Mouse (Mus musculus): ENCODE data around the gene Gnptg. TPM values are rescaled to one million over a fixed set of nuclear protein-coding genes. Genes with fewer than 3 reads are reported as not detected.

The Gnptg gene
- polyA plus RNA-seq, 1 experiment from 2014 or later, result 110 TPM

Small RNA genes within 50 kb of the gene (microRNA-seq; reads per million reads assigned to microRNA genes)
- 1.4 reads per million for gene Mir3547

Other genes starting within 250 kb of the Gnptg start
- 5.3 and 5.5 TPM in 2 replicates for gene Cramp1l, start 224.3 kb downstream of the Gnptg start, polyA plus RNA-seq (2015; fragmentation: Nextera tagmentation; extraction: Ambion mirVana)
- gene Ift140, start 224.0 kb downstream of the Gnptg start, polyA plus RNA-seq (2015; fragmentation: Nextera tagmentation; extraction: Ambion mirVana), result 15.7 and 18.6 TPM in 2 replicates
- gene Tmem204, start 156.5 kb downstream of the Gnptg start, polyA plus RNA-seq (2015; fragmentation: Nextera tagmentation; extraction: Ambion mirVana), result 11.4 and 13.3 TPM in 2 replicates
- gene Telo2, start 124.2 kb downstream of the Gnptg start, polyA plus RNA-seq (2015; fragmentation: Nextera tagmentation; extraction: Ambion mirVana), result 56.5 and 57.6 TPM in 2 replicates
- gene Ptx4, start 119.4 kb downstream of the Gnptg start, polyA plus RNA-seq (2015; fragmentation: Nextera tagmentation; extraction: Ambion mirVana), result 0.13 TPM in 1 of 2 replicates, not detected in the other
- gene Clcn7, start 106.7 kb downstream of the Gnptg start, polyA plus RNA-seq (2015; fragmentation: Nextera tagmentation; extraction: Ambion mirVana), result 25.1 and 28.7 TPM in 2 replicates
- gene Ccdc154, start 77.7 kb downstream of the Gnptg start, polyA plus RNA-seq (2015; fragmentation: Nextera tagmentation; extraction: Ambion mirVana), result not detected in 2 replicates
- gene Gm38655, start 64.7 kb downstream of the Gnptg start, polyA plus RNA-seq (2015; fragmentation: Nextera tagmentation; extraction: Ambion mirVana), result not detected in 2 replicates
- gene BC003965, start 55.6 kb downstream of the Gnptg start, polyA plus RNA-seq (2015; fragmentation: Nextera tagmentation; extraction: Ambion mirVana), result 31.5 and 31.7 TPM in 2 replicates
- gene Unkl, start 51.7 kb downstream of the Gnptg start, polyA plus RNA-seq (2015; fragmentation: Nextera tagmentation; extraction: Ambion mirVana), result 14.1 and 14.8 TPM in 2 replicates
- 57.8 and 60.2 TPM in 2 replicates for gene Tsr3, start within 50 bp of the Gnptg start, polyA plus RNA-seq (2015; fragmentation: Nextera tagmentation; extraction: Ambion mirVana)
- 9.9 and 10.3 TPM in 2 replicates for gene Baiap3, start 16.2 kb upstream of the Gnptg start, polyA plus RNA-seq (2015; fragmentation: Nextera tagmentation; extraction: Ambion mirVana)
- gene Ube2i, start 34.5 kb upstream of the Gnptg start, polyA plus RNA-seq (2015; fragmentation: Nextera tagmentation; extraction: Ambion mirVana), result 400 and 434 TPM in 2 replicates
- gene Prss34, start 58.3 kb upstream of the Gnptg start, polyA plus RNA-seq (2015; fragmentation: Nextera tagmentation; extraction: Ambion mirVana), result 0.13 and 0.14 TPM in 2 replicates
- not detected in 2 replicates for gene Prss28, start 68.5 kb upstream of the Gnptg start, polyA plus RNA-seq (2015; fragmentation: Nextera tagmentation; extraction: Ambion mirVana)
- not detected in 2 replicates for gene Prss29, start 78.5 kb upstream of the Gnptg start, polyA plus RNA-seq (2015; fragmentation: Nextera tagmentation; extraction: Ambion mirVana)
- gene Tpsab1, start 105.4 kb upstream of the Gnptg start, polyA plus RNA-seq (2015; fragmentation: Nextera tagmentation; extraction: Ambion mirVana), result 0.19 TPM in 1 of 2 replicates, not detected in the other
- 1.2 and 1.8 TPM in 2 replicates for gene Tpsb2, start 126.2 kb upstream of the Gnptg start, polyA plus RNA-seq (2015; fragmentation: Nextera tagmentation; extraction: Ambion mirVana)
- gene Tpsg1, start 129.1 kb upstream of the Gnptg start, polyA plus RNA-seq (2015; fragmentation: Nextera tagmentation; extraction: Ambion mirVana), result 0.34 and 0.74 TPM in 2 replicates
- gene Cacna1h, start 193.7 kb upstream of the Gnptg start, polyA plus RNA-seq (2015; fragmentation: Nextera tagmentation; extraction: Ambion mirVana), result 10.1 and 10.9 TPM in 2 replicates
- 0.67 and 0.84 TPM in 2 replicates for gene Tekt4, start 214.5 kb upstream of the Gnptg start, polyA plus RNA-seq (2015; fragmentation: Nextera tagmentation; extraction: Ambion mirVana)